Mouse (Mus musculus): ENCODE results near the gene Elmod2. TPM values are rescaled to one million over a fixed set of nuclear protein-coding genes. Genes with fewer than 3 reads are reported as not detected.

Gene Elmod2
- polyA plus RNA-seq, 2 experiments = 11.6 to 16.3 TPM

DNA sequence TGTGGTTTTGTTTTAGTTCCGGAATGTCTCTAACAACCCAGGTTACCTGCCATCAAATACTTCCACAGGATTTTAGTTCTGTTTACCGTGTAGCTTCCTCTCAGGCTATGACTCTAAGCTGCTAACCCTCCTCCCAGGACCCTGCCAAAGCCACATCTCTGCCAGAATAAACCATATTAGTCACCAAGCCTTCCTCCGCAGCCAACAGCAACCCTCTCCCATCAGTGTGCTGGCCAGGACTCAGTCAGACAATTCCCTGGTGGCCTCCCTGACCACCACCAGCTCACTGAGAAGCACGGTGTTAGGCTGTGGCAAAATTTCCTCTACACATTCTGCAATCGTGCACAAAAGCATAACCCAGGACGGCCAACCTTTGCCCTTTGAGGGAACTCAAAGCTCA, 53.9 kb downstream of the Elmod2 start:
- Histone ChIP-seq H3K4me3 (replicated peaks; ENCODE audit: low read length) (no peak overlapping the region), H3K4me1 (ENCODE audit: control insufficient read depth, insufficient read depth, low read length) (no peaks in the 10 kb centered on the region), H3K9me3 (ENCODE audit: control insufficient read depth, low read length) (no peaks in the 10 kb centered on the region), H3K36me3 (ENCODE audit: control insufficient read depth, insufficient read depth, low read length) (no peaks in the 10 kb centered on the region), H3K9ac (ENCODE audit: low read depth, low read length, severe bottlenecking) (no peak overlapping the region), H3K27ac (replicated peaks; ENCODE audit: low read depth, low read length) (no peak overlapping the region), H3K4me2 (replicated peaks; ENCODE audit: low read depth, low read length, severe bottlenecking) (no peak overlapping the region), H3K27me3 (ENCODE audit: control insufficient read depth, insufficient read depth, low read length) (no peaks in the 10 kb centered on the region)
- DNase-seq (ENCODE audit: low spot score) (no peak), ATAC-seq (ENCODE audit: low FRiP score, low read depth) (no peak)
- no peak for TF ChIP-seq POLR2A (IDR thresholded peaks at IDR 0.05; ENCODE audit: borderline replicate concordance, extremely low read depth, insufficient read depth, insufficient read length)
- WGBS = 82% methylated on average over 6 of the region's 6 CpGs

- Histone ChIP-seq H3K4me1 (ENCODE audit: control insufficient read depth, insufficient read depth, low read length) (no peaks in the 10 kb centered on the region), H3K27me3 (ENCODE audit: control insufficient read depth, insufficient read depth, low read length) (no peaks in the 10 kb centered on the region), H3K4me2 (replicated peaks; ENCODE audit: low read depth, low read length, severe bottlenecking) (no peak overlapping the region), H3K9ac (ENCODE audit: low read depth, low read length, severe bottlenecking) (no peak overlapping the region), H3K4me3 (replicated peaks; ENCODE audit: low read length) (no peak overlapping the region), H3K27ac (replicated peaks; ENCODE audit: low read depth, low read length) (no peak overlapping the region), H3K36me3 (ENCODE audit: control insufficient read depth, insufficient read depth, low read length) (no peaks in the 10 kb centered on the region), H3K9me3 (ENCODE audit: control insufficient read depth, low read length) (no peaks in the 10 kb centered on the region)
- no peak for TF ChIP-seq POLR2A (IDR thresholded peaks at IDR 0.05; ENCODE audit: borderline replicate concordance, extremely low read depth, insufficient read depth, insufficient read length)
- ATAC-seq (ENCODE audit: low FRiP score, low read depth) (peak; percentile 34; the same call in 1 of the 2 replicates), DNase-seq (ENCODE audit: low spot score) (no peak)
- WGBS = 43% methylated on average over 11 of the region's 11 CpGs
These were observed 57.8 kb downstream of the Elmod2 start for GRCm38 (mm10) chr8:83274470-83274869.

- no peaks in the 10 kb centered on the region for H3K9me3 ChIP-seq (ENCODE audit: control insufficient read depth, low read length)
- H3K27me3 ChIP-seq (ENCODE audit: control insufficient read depth, insufficient read depth, low read length) = no peaks in the 10 kb centered on the region
- H3K4me3 ChIP-seq (replicated peaks; ENCODE audit: low read length) = no peak overlapping the region
- H3K4me2 ChIP-seq (replicated peaks; ENCODE audit: low read depth, low read length, severe bottlenecking) = no peak overlapping the region
- ATAC-seq (ENCODE audit: low FRiP score, low read depth) (no peak), DNase-seq (ENCODE audit: low spot score) (no peak)
- H3K9ac ChIP-seq (ENCODE audit: low read depth, low read length, severe bottlenecking) = no peak overlapping the region
- WGBS = 57% methylated on average over 10 of the region's 10 CpGs
- H3K27ac ChIP-seq (replicated peaks; ENCODE audit: low read depth, low read length) = no peak overlapping the region
- no peak for TF ChIP-seq POLR2A (IDR thresholded peaks at IDR 0.05; ENCODE audit: borderline replicate concordance, extremely low read depth, insufficient read depth, insufficient read length)
- no peaks in the 10 kb centered on the region for H3K36me3 ChIP-seq (ENCODE audit: control insufficient read depth, insufficient read depth, low read length)
- no peaks in the 10 kb centered on the region for H3K4me1 ChIP-seq (ENCODE audit: control insufficient read depth, insufficient read depth, low read length)
These were observed 59.8 kb downstream of the Elmod2 start for GRCm38 (mm10) chr8:83272464-83272863.

GRCm38 (mm10) chr8:83271172-83271571, 61.1 kb downstream of the Elmod2 start:
- DNase-seq (ENCODE audit: low spot score) (no peak), ATAC-seq (ENCODE audit: low FRiP score, low read depth) (no peak)
- Histone ChIP-seq H3K27ac (replicated peaks; ENCODE audit: low read depth, low read length) (no peak overlapping the region), H3K27me3 (ENCODE audit: control insufficient read depth, insufficient read depth, low read length) (no peaks in the 10 kb centered on the region), H3K4me3 (replicated peaks; ENCODE audit: low read length) (no peak overlapping the region), H3K9me3 (ENCODE audit: control insufficient read depth, low read length) (no peaks in the 10 kb centered on the region), H3K9ac (ENCODE audit: low read depth, low read length, severe bottlenecking) (no peak overlapping the region), H3K36me3 (ENCODE audit: control insufficient read depth, insufficient read depth, low read length) (no peaks in the 10 kb centered on the region), H3K4me2 (replicated peaks; ENCODE audit: low read depth, low read length, severe bottlenecking) (no peak overlapping the region), H3K4me1 (ENCODE audit: control insufficient read depth, insufficient read depth, low read length) (no peaks in the 10 kb centered on the region)
- no peak for TF ChIP-seq POLR2A (IDR thresholded peaks at IDR 0.05; ENCODE audit: borderline replicate concordance, extremely low read depth, insufficient read depth, insufficient read length)
- 91% methylated on average over 14 of the region's 14 CpGs for WGBS

Other genes starting within 250 kb of the Elmod2 start
- gene Tbc1d9, start 167.1 kb downstream of the Elmod2 start, polyA plus RNA-seq (2012; rRNA removed) = 5.2 and 5.7 TPM in 2 replicates
- 1.3 and 1.9 TPM in 2 replicates for gene Tbc1d9, start 167.1 kb downstream of the Elmod2 start, polyA plus RNA-seq (2014; fragmentation: Nextera tagmentation; extraction: Ambion mirVana)
- 0.67 and 0.84 TPM in 2 replicates for gene Gm10645, start 166.3 kb downstream of the Elmod2 start, polyA plus RNA-seq (2012; rRNA removed)
- 1.2 and 1.9 TPM in 2 replicates for gene Gm10645, start 166.3 kb downstream of the Elmod2 start, polyA plus RNA-seq (2014; fragmentation: Nextera tagmentation; extraction: Ambion mirVana)
- gene Ucp1, start 42.1 kb downstream of the Elmod2 start, polyA plus RNA-seq (2012; rRNA removed) = 0.05 and 0.08 TPM in 2 replicates
- not detected in 2 replicates for gene Ucp1, start 42.1 kb downstream of the Elmod2 start, polyA plus RNA-seq (2014; fragmentation: Nextera tagmentation; extraction: Ambion mirVana)
- not detected in 2 replicates for gene Mgat4d, start 16.0 kb upstream of the Elmod2 start, polyA plus RNA-seq (2012; rRNA removed)
- not detected in 2 replicates for gene Mgat4d, start 16.0 kb upstream of the Elmod2 start, polyA plus RNA-seq (2014; fragmentation: Nextera tagmentation; extraction: Ambion mirVana)
- 0.40 and 0.43 TPM in 2 replicates for gene Clgn, start 57.4 kb upstream of the Elmod2 start, polyA plus RNA-seq (2012; rRNA removed)
- 0.33 and 0.87 TPM in 2 replicates for gene Clgn, start 57.4 kb upstream of the Elmod2 start, polyA plus RNA-seq (2014; fragmentation: Nextera tagmentation; extraction: Ambion mirVana)
- gene Scoc, start 125.9 kb upstream of the Elmod2 start, polyA plus RNA-seq (2012; rRNA removed) = 59.6 and 81.6 TPM in 2 replicates
- 118 and 119 TPM in 2 replicates for gene Scoc, start 125.9 kb upstream of the Elmod2 start, polyA plus RNA-seq (2014; fragmentation: Nextera tagmentation; extraction: Ambion mirVana)
- 0.18 TPM in 1 of 2 replicates, not detected in the other for gene Olfr370, start 203.3 kb upstream of the Elmod2 start, polyA plus RNA-seq (2012; rRNA removed)
- gene Olfr370, start 203.3 kb upstream of the Elmod2 start, polyA plus RNA-seq (2014; fragmentation: Nextera tagmentation; extraction: Ambion mirVana) = not detected in 2 replicates
- gene Ndufb7, start 234.2 kb upstream of the Elmod2 start, polyA plus RNA-seq (2012; rRNA removed) = 237 and 248 TPM in 2 replicates
- 298 and 313 TPM in 2 replicates for gene Ndufb7, start 234.2 kb upstream of the Elmod2 start, polyA plus RNA-seq (2014; fragmentation: Nextera tagmentation; extraction: Ambion mirVana)

All from limb, embryonic 14.5 days (tissue).